Mouse (Mus musculus) left cerebral cortex, adult 9 months (tissue): Measurements from ENCODE around the gene Fgfr2.
A peak's percentile ranks its signal among the peaks of the same experiment; 100 is the strongest.

Source experiments
- DNase-seq, 2 experiments: peaks; one replicate each; pipeline ENCODE4 v3.0.0; 2022; ENCODE audit warnings: low spot score in 2 of 2

The Fgfr2 gene

DNA sequence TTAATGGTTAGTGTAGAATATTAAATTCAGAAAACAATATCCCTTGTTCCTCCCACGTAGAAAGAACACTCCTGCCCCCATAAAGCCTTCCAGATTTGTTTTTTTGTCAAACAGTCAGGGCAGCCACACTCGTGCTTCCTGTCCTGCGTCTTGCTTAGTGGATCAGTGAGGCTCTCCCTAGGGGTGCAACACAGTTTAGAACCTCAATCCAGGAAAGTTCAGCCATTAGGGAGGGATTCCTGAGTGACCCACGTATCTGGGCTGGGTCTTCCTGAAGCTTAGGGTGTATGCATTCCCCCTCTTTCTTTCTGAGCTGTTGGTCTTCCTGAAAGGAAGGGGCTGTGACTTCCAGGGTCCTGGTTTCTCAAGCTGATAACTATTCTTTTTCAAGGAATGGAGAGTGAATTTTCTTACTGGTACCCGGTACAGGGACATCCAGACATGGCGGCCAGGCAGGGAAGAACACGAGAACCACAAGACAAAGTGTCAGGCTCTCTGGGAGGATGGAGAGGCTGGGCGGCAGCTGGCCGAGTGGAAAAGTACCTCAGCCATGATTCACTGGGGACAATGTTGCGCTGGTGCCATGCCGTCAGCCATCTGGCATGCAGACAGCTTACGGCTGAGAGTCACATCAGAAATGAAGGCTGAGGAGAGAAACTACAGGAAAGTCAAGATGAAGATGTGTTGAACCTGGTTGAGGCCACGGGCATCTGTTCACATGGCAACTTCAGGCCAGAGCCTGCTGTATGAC lies 2200.0 kb downstream of the Fgfr2 start:
- DNase-seq = peak in 1 of 2 experiments; percentile 57

DNA sequence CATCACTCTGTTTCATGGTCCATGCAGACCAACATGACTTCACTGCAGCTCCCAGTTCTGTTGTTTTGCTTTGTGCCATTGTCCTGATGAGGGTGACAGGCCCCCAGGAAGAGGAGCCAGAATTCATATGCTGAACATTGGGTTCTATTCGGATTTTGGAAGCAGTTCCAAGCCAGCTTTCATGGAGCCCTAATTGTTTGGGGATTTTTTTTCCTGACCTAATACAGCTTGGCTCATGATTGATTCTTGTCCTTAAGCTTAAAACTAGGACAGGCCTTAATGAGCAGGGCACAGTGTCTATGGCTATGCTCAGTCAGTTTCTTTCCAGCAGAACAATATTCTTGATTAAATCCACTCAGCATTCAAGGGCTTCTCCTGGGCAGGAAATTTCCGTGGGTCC lies 2204.9 kb downstream of the Fgfr2 start:
- peak in 1 of 2 experiments; percentile 49 for DNase-seq

DNA sequence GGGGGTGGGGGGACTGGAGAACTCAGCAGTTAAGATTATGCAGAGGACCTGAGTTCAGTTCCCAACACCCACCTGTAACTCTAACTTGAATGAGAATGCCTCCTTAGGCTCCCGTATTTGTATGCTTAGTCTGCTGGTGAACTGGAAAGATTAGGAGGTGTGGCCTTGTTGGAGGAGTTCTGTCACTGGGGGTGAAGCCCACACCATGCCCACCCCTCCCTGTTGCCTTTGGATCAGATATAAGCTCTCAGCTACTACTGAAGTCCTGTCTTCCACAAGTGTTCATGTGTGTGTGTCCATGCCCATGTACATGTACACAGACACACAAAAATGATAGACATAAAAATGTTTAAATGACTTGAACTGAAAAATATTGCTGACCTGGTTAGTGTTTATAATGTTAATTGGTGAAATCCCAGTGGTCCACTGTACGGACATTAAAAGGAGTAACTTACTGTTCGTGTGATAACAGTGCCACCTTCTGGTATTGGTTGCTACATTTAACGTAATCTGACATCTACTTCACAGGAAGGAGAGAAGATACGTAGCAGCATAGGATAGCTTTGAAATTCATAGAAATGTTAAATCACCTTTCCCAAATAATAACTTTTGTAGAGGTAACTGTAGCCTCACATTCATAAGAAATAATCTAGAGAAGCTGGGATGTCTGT lies 2208.3 kb downstream of the Fgfr2 start:
- peak in 1 of 2 experiments; percentile 65 for DNase-seq

DNA sequence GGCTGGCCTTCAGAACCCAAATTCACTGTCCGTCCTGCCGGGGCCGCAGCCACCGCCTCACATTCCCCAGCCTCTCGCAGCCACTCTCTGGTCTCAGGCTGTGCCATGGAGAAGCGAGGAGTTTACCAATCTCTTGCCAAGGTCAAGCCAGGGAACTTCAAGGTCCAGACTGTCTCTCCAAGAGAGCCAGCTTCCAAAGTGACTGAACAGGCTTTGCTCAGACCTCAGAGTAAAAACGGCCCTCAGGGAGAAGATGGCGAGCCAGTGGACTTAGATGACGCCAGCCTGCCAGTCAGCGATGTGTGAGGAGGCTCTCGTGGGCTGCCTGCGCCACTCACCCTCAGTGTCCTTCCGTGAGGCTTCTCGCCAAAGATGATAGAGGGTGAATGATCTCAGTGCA lies 2212.3 kb downstream of the Fgfr2 start:
- no peak for DNase-seq

DNA sequence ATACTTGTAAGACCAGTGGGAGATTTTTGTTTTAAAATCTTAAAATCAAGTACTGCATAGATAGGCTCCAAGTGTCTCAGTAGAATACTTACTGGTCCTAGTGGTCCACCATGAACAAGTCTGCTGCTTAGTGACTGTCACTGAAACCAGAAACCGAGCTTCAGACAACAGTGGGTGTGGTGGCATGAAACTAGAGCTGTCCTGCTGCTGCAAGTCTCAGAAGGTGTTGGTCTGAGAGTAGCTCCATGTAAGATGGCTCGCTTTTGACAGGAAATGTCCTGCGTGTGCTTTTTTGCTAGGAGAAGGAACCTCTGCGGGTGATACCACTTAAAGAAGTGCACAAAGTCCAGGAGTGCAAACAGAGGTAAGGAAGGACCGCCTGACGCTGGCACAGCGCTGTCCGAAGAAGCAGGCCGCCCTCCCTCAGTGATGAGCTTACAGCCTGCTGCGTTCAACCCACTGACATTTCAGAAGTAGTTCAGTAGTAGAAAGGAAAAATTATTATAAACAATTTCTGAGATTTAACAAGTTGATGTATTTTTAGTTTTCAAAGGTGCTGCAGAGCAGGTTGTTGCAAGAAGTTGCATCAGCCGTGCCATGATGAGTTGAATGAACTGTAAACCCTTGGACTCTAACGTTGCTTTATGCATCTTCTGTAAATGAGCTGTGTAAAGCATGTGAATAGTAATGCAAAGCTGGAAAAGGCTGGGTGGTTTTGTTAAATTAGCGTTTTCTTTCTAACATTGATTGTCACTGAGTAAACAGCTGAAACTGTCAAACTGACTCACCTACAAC lies 2218.4 kb downstream of the Fgfr2 start:
- DNase-seq = no peak

DNA sequence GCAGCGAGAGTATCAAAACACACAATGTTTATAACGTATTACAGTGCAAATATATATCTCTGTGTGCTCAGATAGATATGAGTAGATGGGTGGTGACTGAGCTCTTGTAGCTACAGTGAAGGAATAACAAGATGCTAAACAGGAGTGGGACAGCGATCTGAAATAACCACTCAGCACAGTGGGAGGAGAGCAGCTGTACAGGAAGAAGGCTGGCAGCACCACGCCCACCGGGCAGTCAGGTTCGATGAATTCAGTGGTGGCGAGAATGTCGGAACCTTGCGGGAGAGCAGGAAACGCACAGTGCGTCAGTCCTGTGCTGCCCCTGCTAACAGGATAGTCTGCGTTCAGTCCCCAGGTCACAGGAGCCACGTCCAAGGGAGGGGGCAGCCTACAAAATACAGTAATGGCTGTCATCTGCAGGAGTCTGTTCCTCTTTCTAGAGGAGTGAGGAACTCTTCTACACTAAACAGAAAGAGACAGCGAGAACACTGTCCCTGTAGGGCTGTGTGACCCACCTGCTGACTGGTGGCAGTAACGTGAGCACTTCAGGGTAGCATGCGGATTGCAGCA lies 2219.6 kb downstream of the Fgfr2 start:
- DNase-seq = peak in 1 of 2 experiments; percentile 67

DNA sequence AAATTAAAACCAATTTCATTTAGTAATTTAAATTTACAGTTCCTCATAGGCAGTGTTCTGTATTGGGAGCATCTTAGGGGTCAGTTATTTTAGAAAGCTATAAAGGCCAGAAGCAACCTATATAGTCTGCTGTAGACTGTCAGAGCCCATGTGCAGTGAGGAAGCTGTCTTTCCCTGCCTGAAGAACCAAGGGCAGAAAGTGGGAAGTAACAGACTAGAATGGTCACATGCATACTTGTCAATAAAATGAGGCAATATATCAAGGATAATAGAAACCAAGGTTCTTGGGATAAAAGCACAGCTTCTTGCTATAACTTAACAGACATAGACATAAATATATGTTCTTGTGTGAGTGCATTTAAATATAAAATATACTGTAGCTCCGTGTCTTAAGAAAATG lies 2220.2 kb downstream of the Fgfr2 start:
- no peak for DNase-seq

DNA sequence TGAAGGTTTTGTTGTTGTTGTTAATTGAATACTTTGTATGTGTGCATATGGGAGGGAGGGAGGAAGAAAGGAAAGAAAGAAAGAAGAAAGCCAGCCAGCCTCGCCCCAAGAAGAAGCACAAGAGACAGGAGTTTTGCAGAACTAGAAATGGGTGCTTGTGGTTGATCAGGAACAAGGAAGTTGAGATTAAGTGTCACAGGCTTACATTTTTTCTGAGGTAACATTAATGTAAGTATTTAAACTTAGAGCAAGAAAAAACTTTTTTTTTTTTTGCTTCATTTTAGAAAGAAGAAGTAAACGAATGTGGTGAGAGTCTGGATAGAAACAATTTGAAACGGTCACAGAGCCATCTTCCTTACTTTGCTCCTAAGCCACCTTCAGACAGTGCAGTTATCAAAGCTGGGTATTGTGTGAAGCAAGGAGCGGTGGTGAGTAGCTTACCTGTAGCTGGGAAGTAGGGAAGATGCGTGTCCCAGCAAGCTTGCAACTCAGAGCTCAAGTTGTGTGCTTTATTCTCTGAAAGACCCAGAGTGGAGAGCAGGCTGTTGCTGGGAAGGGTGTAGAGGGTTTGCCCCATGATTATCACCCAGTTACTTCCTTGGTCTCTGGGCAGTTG lies 2222.8 kb downstream of the Fgfr2 start:
- no peak for DNase-seq

DNA sequence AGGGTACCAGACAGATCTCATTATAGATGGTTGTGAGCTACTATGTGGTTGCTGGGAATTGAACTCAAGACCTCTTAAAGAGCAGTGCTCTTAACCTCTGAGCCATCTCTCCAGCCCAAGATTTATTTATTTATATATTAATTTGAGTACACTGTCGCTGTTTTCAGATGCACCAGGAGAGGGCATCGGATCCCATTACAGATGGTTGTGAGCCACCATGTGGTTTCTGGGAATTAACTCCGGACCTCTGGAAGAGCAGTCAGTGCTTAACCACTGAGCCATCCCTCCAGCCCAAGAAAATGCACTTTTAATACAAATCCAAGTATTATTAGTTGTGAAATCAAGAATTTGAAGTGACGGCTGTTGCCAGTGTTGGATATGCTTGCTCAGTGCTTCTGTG lies 2224.8 kb downstream of the Fgfr2 start:
- DNase-seq = no peak

DNA sequence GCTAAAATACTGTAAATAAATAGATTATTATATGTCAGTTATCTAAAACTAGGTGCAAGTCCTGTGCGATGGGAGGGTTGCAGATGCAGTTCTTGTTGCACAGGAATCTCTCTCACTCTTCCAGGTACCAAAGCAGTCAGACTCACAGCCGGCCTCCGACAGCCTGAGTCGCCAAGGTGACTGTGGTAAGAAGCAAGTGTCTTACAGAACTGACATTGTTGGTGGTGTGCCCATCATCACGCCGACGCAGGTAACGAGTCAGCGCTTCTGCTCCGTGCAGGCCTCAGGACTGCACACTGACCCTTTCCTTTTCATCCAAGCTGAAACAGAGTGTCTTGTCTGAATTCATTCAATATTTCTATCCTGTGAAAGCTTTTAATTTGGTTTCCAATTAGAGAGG lies 2225.9 kb downstream of the Fgfr2 start:
- DNase-seq = no peak

DNA sequence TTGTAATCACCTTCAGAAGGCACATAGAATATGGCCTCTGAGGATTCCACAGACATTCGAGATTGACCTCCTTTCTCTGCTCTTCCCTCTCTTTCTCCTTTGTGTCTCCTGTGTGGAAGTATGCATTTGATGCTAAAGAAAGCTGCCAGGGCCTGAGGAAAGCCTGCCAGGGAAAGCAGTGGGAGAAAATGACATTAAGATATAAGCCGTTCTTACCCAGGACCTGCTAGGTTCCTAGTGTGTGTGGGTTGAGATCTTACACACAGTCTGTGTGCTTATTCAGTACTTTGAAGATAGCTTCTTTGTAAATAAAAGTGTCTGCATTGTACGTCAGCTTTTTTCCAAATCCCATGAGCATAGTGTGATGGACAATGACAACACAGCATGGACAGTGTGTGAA lies 2227.1 kb downstream of the Fgfr2 start:
- DNase-seq = peak in 1 of 2 experiments; percentile 66

DNA sequence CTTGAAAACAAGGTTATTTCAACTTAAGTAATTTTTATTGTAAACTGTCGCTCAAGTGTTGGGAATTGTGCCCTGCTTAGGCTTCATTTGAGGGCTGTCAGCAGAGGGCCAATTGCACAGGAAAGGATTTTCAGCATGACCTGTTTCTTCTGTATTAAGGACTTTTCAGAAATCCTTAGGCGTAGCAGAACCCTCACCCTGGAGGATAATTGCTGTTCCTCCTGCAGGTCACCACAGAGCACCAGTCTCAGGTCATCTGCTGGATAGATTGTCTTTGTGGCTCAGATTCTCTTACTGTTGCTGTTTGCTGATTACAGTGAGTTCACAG lies 2227.6 kb downstream of the Fgfr2 start:
- DNase-seq = no peak

DNA sequence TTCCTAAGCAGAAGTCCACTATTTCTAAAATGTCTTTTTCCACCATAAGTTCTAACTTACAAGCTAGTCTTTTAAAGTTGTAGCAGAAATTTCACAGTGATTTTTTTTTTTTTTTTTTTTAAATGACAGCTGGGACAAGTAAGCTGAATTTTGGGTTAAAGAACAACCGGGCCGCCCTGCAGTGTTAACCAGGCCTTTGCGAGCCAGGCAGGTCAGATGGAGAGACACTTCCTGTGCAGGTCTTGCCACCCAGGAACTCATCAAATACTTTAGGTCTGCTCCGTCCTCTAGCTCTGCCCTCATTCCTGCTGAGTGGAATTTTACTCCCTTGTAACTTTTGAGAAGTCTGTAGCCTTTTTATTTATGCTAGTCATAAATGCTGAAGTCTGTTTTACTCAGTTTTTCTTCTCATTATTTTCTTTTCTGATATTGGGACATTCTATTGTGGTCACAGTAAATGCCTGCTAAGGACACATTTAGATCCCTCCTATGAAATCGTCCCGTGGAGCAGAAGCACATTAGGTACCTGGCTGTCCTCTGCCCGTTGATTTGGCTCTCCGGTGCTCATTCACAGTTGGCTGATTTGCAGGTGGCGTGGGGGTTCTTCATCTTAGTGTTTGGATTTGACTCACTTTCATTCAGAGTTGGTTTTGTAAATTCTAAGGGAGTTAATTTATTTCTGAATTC lies 2228.1 kb downstream of the Fgfr2 start:
- no peak for DNase-seq

DNA sequence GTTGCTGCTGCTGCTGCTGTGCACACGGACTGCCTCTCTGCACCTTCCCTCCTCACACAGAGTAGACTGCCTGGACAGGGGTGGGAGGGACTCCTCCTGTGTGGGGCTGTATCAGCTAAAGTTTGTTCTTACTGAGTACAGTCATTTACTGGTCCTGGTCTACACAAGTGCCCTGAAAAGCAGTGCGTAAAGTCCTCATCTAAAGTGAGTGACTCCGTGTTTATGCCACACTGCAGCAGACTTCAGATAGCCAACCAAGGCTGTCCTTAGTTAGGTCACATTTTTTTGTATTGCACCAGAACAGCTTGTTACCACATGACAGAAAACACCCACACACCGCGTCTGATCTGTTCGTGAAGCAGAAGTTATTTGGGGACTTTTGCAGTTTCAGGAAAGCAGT lies 2230.2 kb downstream of the Fgfr2 start:
- peak in 1 of 2 experiments; percentile 82 for DNase-seq

DNA sequence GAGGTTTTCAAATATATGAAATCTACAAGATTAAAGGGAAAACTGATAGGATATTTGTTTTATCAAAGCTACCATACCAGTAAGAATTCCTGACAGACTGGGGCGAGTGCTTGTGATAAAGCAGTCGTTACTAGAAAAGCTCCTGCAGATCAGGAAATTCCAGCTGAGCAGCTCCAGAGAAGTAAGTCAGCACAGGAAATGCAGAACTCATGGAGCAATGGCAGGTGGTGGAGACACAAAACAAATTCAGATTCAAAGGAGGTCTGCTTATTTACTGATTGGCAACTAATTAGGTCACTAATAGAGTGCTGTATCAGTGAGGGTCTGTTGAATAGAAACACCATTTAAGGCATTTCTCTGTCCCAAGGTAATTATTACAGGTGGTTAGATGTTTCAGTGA lies 2232.3 kb downstream of the Fgfr2 start:
- DNase-seq = no peak

DNA sequence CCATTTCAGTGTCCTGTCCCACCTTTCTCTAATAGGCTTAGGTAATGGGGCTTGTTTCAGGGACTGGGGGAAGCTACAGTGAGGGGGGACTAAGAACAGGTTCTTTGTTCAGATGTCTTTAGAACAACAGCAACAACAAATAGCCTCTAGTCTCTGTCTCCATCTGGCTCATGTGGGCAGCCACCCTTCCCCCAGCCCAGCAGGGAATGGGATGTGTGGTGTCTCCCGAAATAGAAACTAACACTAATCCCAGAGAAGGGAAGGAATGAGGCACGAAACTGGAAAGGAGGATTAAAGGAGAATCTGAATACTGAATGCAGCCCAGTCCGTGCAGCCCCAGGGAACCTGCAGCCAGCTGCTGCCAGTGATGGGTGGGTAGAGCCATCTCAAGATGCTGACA lies 2235.2 kb downstream of the Fgfr2 start:
- peak in 1 of 2 experiments; percentile 61 for DNase-seq

DNA sequence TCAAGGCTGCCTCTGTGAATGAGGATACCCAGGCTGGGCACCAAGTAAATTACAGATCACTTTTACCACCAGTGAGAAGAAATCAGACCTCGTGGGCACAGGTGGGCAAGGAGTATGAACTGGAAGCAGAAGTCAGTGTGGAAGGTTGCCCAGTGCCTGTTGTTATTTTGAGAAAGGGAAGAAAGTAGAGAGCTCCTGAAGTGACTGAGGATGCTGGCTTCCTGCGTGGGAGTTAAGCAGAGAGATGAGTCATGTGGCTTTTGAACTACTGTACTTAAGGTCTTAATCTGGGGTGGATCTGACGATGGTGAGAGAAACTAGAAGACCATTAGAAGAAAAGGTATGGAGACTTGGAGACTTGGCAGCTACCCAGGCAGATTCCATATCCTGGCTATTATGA lies 2236.9 kb downstream of the Fgfr2 start:
- DNase-seq = no peak

DNA sequence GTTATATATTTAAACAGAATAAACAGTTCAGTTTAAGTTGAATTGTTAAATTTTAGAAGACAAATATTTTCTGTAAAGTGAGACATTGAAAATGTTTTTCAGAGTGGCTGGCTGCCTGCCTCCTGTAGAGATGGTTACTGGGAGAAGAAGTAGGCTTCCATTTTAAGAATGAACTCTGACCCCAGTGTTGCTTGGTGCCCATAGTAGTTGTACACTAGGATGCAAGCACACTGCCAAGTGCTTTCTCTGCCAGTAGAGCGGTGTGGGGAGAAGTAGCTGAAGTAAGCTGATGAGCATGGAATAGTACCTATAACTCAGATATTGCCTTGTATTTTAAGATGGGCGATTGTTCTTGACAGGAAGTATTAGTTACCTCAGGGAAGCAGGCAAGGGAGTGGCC lies 2239.0 kb downstream of the Fgfr2 start:
- no peak for DNase-seq

DNA sequence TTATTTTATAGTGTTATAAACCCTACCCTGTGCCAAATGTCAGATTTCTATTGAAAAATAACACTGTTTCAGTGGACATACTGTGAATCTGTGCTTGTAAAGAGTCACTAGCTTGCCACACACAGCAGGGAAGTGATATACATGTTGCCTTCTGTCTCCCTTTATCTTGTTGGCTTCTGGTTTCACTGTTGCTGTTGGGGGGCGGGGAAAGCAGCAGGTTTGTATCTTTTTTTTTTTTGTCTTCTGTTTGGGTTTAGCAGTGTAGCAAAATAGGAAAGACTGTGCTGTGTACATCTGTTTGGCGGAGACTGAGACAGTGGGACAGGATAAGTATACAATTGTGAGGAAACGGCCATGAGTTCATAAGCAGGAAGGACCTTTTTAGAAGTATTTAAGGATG lies 2255.9 kb downstream of the Fgfr2 start:
- no peak for DNase-seq

DNA sequence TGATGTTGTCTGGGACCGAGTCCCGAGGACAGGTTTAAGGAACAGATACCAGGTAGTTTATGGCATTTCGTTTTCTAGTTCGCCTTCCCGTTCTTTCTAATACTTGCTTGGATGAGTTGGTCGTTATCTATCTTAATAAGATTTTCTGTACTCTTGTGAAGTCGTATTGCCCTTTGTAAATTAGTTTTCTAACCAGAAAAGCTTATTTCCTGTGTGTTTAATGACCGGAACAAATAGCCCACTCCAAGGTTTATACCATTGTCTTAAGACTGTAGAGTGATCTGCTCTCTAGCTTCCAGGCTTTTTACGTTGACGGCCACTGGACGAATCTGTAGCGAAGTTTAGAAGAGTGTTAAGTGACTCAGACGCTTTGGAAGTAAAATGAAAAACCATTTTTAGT lies 2256.5 kb downstream of the Fgfr2 start:
- DNase-seq = no peak
